Mouse (Mus musculus) kidney, adult 8-10 months (tissue): ENCODE data around the gene Adamts3.

Experiments used
- DNase-seq, 2 experiments: peaks; one replicate each; pipeline ENCODE4 v3.0.0; 2022

Adamts3 gene

DNA sequence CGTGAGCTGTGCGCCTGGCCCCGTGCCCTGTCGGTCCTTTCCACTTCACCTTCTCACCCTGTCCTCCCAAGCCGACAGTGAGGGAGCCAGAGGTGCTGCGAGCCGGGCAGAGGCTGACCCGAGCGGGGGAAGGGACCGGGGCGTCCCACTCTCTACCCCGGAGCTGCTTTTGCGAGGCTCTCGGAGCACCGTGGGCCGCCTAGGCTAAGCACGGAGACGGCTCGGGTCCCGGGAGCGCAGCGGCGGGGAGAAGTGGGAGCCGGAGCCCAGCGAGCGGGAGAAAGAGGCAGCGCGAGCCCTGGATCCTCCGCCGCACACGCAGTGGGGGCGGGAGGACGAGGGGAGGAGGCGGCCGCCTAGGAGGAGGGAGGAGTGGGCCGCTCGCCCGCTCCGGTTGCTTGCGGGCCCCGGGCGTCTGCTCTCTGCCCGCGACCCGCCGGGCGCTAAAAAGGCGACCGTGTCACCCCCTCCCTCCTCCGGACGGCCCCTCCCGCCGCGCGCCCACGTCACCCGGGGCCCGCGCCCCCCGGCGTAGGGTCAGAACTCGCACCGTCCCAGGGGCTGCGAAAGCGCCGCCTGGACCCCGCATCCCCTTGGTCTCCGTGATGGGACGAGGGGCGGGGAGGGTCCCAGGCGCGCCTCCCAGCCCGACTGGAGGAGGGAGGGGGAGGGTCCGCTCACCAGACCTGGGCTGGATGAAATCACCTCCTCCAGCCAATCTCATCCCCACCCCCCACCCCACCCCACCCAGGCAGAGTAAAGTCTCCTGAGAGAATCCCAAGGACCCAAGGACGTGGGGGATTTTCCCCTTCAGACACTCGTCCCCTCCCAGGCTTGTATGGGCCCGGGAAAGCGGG is at the start of gene Adamts3:
Adamts3 (minus strand) TSS at position 284 of the 857 bp plus-strand sequence.
- peak; percentile 17 to 31 for DNase-seq

DNA sequence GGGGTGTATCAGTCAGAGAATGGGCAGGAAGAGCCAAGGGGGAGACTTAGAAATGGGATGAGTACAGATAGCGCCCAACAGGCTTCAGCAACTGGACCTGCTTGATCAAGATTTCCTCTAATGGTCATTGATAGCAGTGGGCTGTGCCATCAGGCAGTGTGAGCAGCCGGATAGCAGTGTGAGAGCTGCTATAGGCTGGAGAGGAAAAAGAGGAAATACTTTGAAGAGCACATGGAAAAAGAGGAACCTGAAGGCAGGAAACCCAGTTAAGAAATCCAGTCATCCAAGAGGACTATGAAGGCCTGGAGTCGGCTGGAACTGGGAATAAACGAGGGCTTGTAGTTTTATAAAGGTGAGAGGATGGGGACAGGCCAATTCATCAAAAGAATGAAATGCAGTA is 48.4 kb upstream of the Adamts3 start:
- DNase-seq = no peak

DNA sequence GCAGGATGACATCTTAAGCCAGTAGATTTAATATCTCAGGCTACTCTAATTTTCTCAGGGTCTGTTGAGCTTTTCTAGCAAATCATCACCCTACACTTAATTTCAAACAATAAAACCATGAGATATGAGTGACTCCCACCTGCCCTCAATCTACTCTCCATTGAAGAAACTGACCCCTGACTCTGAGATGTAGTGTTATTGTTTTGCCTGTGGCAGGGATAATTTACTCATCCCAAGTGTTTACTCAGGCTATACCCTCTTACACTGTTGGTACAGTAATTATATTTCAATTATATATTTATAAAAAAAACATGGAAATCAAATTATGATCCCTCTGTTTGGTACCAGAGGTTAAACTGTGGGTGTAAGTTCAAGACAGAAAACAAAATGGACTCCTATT is 29.2 kb upstream of the Adamts3 start:
- no peak for DNase-seq

DNA sequence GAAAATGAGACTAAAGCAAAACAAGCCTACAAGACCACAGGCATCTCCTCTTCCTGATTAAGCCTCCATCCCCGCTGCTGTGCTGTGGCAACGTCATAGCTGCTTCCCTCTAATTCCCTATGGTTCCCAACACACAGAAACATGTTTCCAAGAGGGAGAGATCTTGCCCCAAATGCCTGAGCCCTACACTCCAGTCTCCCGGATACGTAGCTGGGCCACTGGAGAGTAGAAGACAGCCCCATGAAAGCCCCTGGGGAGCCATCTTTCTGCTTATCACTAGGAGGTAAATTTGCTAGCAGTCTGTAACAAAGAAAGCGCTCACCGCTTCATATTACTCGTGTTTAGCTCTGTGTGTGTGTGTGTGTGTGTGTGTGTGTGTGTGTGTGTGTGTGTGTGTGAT is 28.8 kb upstream of the Adamts3 start:
- DNase-seq = no peak

DNA sequence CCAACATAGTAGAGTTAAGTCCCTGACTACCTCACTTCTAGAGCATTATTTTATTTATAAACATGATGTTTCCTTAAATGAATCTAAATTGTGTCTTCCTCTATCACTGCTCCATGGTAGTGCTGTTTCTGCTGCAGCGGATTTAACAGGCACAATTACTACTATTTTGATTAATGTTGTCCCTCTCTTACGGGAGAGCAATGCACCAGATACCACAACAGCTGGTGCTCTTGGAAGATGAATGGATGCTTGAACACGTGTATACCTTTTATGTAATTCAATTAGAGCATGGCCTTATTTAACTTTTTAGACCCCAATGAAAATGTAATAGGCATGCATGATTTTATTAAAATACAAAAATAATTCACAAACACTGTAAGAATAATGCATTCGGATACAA is 28.4 kb upstream of the Adamts3 start:
- no peak for DNase-seq

DNA sequence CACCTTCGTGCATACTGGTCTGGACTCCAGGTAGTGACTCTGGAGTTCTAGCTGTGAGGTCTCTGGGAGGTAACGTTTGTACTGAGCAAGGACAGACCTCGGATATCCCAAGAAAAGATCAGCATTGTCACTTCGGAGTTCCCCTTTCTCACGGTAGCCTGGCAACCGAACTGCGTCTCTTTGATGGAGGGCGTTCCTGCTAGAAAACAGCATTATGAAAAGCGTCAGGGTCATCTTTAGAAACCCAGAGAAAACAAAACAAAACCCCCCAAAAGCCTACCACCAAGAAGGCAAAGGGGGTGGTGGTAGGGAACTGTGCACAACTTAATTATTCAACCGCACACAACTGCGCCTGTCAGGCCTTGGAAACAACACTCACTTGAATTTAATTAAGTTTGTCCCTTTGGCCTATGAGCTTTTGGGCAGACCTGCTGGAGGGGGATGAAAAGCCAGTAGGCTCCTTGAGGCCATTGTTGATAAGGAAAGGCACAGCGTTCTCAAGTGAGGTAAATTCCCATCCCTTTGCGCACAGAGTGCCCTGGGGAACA is 23.8 kb upstream of the Adamts3 start:
- no peak for DNase-seq

DNA sequence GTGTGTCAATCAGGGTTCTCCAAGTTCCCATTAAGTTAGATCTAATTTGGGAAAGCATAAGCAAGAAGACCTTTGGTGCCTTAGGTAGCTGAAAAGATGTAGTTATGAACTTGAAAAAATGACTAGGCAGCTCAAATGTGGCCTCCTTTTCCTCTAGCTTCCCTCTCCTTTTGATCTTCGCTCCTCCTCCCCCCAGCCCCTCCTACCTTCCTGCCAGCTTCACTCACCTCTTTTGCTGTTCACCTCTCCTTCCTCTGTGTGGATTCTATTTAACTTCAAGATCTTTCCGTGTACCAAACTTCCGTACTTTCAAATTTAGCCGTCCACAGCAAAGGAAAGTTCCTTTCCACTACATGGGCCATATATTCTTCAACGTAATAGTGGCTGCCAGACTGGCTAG is 17.9 kb upstream of the Adamts3 start:
- no peak for DNase-seq

DNA sequence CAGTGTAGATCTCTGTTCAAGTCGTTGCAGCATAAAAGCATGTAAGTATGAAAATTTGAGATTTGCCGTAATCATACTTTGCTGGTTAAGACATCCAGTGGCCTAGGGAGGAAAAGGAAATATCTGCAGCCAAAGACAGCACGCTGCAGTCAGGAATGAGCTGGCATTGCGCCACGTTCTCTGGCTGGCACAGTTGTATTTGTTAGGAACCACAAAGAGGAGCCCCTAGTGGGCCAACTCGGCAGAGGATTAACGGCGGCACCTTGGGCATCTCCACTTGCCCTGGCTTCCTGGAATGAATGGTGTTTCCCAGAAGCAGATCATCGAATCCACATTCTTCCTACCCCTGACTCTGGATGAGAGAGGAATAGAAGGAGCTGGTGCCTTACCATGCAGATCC is 14.4 kb upstream of the Adamts3 start:
- DNase-seq = peak; percentile 5 to 25

DNA sequence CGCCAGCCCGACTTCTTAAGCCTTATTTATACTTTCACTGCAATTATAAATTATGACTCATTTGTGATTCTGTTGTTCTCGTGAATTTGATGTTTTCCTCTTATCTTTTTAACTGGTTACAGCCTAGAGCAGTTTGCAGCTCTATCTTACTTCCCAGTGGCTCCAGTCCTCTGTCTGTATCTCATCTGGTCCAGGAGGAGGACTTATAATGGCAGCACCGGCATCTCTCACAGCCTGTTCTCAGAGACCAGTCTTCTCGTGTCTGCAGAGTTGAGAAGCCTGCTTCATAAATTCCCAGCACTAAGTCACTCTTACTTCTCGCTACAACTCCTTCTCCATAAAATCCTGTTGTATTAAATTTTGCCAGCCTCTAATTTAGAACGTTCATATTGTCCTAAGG is 12.4 kb upstream of the Adamts3 start:
- no peak for DNase-seq

DNA sequence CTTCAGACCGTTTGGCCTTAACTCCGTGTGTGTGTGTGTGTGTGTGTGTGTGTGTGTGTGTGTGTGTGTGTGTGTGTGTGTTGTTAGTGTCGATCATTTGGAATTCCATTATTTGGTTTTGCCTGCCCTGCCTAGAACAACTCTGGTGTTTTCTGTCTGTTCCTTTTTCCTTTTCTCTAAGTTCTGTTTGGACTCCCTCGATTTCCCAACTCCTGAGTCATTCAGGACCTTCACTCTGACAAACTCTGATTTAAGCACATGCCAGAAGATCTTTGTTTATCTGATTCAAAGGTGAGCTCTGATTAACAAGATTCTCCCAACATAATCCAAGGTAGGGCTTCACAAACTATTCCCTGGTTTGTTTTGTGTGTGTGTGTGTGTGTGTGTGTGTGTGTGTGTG is 1.9 kb upstream of the Adamts3 start:
- DNase-seq = no peak

DNA sequence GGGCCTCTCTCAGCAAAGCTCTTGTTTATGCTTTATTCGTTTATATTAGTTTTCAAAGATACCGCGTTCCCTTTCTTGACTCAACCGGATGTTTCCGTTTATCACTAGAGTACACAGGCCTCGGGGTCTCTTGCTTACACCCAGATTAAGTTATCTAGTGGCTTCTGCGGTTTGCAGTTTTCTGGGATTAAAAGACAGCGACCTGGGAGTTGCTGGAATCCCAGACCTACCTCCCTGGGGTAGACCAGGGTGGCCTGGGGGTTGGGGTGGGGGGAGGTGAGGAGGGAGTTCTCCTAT is 722 bp upstream of the Adamts3 start:
- DNase-seq = no peak

DNA sequence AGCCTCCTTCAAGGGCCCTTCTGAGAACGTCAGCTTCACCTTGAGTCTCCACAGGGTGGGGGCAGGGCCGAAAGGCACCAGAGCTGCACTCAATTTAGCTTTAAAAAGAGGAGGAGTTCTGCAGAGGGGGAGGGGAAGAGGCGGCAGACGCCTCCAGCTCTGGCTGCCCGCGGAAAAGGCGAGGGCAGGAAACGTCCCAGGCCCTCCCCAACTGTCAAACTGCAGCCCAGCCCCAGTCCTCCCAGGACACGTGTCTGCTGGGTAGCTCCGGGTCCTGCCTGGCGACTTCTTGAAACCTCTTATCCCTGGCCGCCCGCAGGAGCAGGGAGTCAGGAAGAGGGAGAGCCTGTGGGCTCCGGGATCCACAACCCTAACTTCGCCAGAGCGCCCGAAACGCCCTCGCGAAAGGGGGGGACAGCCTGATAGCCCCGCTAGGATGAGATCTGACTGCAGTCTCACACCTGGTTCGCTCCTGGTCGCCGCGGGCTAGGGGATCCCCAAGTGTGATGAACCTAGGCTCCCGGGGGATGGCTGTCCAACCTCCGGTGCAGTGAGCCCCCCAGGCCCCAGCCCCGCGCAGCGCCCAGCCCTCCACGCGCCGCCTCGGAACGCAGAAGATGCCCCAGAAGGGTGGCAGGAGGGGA is 921 bp downstream of the Adamts3 start:
- DNase-seq = peak; percentile 48 to 58

DNA sequence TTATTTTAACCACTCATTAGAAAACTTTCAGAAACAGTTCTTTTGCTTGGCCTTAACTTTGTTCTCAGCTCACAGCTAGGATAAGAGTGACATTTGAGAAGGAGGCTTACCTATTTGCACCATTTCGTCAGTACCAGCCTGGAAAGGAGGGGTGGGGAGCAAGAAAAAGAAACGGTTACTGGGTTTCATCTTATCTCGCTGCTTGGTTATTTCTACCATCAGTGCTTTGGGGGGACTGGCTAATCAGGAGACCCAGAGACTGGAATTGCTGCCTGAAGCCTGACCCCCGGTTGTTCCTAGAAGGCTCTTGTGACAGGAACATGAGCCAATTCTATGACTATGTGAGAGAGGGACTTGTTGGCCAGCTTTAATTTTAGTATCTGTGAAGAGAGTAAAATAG is 1.7 kb downstream of the Adamts3 start:
- no peak for DNase-seq

DNA sequence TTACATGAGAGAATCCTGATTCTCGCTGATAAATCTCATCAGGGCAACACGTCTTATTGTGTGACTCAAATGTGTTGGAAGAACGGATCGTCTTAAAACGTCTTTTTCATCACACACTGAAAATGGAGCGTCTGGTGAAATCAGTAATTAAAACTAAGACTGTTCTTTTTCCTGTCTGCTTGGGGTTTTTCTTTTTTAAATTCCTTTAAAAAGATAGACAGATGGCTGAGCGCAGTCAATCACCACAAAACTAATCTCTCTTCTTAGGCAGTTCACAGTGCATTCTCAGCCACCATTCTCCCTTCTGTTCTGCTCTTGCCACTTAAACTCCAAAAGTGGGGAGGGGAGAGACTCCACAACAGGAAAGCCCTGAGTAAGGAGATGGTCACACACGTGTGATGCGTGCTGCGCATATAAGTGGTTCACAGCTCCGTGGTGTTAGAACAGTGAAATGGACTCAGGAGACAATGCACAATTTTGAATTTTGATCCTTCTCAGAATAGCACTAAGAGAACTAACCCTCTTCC is 4.2 kb downstream of the Adamts3 start:
- no peak for DNase-seq

DNA sequence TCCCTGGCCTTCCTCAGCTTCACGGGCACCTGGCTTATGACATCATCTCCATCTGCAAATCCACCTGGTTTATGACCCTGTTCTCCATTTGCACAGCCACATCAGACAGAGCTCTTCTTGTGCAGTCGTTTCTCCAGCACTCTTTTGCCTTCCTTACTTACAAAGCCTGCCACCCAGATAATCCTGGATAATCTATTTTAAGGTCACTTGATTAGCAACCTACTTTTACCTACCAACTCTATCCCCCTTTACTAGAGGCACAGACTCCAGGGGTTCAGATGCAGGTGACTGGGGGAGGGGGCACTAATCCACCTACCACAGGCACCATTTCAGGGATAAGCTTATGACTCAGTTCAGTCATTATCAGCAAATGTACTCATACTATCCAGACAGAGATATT is 10.5 kb downstream of the Adamts3 start:
- DNase-seq = no peak

DNA sequence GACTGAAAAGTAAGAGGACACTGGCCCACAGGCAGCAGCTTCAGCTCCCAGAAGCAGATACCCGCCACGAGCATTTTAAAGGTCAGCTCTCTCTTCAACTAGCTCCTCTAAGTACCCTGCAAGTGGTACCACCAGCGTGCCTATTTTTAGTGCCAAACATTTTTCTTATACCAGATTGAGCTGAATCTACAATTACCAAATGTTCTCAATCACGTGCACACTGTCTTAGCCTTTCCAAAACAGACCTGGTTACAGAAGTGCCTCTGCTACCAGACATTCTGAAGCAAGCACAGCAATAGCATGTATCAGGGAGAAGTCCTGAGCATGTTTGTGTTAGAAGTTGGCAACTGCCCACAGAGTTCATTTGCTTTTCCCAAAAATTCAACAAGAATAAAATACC is 23.5 kb downstream of the Adamts3 start:
- no peak for DNase-seq

DNA sequence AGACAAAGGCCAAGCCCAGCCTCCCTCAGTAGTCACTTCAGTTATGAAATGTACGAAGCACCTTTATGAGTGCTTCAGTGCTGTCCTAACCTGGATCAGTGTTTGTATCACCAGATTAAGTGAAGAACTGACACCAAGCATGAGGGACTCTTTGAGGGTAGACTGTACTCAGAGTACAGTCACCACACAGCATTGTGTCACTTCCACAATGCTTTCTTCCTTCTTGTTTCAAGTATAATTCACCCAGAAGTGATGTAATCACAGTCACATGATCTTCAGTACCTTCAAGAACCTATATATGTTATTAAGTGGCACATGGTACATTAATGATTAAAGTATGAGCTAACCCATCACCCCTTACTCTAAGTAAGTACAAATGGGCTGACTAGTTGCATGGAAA is 24.3 kb downstream of the Adamts3 start:
- DNase-seq = no peak

DNA sequence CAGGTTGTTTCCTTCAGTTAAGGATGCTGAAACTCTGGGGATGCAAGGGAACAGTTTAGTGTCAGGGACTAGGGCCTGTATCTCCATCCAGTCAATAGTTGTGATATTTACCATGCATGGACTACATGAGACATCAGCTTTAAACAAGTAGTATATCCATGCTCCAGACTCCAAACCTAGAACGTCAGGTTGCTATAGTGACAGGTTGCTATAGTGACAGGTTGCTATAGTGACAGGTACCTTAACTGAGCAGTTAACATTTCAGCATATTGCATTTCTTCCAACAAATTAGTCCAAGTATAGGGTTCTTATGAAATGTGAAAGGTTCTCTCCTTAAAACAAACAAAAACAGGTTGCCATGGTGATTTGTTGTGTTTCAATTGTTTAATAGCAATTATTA is 36.6 kb downstream of the Adamts3 start:
- no peak for DNase-seq

DNA sequence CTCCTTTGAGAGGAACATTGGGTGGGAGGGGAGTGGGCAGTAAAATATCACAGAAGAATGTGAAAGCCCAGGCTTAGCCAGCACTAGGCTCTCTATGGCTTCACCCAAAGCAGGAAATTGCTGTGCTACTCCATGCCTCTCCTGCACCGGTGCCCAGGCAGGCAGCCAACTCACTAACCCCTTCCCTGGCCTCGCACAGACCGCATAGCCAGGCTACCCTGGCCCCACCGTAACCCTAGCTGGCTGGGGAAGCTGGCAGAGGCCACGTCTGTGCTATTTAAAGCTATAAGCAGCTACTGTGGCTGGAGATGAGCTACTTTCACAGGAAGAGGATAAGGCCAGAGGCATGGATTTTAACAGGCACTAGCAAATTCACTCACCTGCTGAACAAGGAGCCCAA is 38.8 kb downstream of the Adamts3 start:
- DNase-seq = peak; percentile 34 to 43

DNA sequence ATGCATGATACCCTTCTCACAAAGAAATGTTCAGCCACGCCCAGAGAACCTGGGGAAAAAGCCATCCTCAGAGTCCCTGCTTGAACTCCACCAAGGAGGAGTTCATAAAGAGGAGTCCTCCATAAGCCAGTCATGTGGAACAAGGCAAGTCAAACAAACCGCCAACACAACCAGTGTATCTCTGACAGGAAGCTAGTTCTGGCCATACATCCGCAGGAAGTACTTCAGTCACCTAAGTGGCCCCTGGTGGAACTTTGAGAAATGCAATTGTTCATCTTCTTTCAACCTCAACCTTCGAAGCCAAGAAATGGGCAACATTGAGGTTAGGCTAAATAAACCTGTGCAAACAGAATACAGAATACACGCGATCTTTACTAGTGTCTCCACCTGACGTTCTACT is 39.7 kb downstream of the Adamts3 start:
- no peak for DNase-seq

DNA sequence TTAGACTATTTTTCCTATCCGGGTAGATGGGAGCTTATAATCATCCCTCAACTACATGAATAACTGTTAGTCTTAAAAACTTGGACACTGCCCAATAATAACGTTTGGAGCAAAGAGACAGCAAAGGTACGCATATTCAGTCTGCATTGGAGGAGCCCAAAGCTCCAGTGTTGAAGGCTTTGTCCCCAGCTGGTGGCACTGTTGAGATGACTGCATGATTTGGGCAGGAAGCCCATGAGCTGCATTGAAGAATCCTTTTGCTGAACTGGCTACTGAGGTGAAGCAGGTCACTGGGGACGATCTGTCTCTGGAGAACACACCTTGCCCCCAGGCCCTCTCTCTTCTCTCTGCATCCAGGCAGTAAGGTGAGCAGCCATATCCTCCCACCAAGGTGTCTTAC is 43.5 kb downstream of the Adamts3 start:
- DNase-seq = peak; percentile 9 to 26

DNA sequence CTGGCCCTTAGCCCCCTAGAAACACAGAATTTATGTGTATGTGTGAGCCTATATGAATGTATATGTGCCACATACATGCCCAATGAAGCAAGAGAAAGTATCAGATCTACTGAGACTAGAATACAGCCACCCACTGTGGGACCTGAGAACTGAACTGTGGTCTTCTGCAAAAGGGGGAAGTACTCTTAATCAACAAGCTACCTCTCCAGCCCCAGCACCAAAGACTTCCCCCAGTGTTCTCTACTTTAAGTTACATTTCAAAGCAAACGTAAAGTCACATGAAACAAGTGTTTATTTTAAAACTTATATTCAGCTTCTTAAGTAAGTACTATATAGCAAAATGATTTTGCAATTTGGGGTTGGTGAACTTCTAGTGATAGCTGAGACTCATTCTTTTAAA is 62.0 kb downstream of the Adamts3 start:
- DNase-seq = no peak

DNA sequence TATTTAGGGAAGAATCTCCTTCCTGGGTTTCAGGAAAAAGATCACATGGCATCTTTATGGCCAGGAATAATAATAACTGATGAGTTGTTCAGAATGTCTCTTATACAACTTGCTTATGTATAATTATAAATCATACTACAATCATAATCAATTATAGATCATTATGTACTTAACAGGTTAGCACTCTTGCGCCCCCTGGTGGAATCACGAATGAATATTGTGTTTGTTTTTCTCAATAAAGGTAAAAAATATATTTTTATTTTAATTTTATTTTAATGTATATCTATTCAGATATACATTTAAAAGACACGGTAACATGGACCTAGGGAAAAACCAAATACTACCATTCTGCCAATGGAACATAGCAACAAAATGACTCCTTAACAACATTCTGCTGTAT is 63.6 kb downstream of the Adamts3 start:
- peak in 1 of 2 experiments; percentile 14 for DNase-seq

DNA sequence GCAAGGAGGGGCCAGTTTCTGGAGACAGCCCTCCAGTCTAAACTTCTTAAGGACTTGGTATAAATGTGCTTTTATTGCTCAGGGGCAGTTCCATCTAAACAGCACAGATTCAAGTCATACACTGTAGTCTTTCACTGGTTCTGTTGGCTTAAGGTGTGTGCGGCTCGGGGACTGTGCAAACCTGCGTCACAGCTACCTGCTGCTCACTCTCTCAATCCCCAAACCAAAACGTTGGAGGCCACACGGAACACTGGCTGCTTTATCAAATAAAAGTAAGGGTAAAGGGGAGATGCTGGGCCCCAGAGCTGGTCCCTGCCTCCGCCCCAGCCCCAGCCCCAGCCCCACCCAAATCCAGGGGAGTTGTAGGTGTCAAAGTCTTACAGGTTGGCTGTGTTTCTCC is 66.5 kb downstream of the Adamts3 start:
- no peak for DNase-seq
